Mouse (Mus musculus) cortical plate, adult 2 months (tissue): Measurements from ENCODE around the gene Btg3.

Experiments used
- CTCF ChIP-seq: fragments of 200-500 bp; IDR thresholded peaks from 2 replicates; pipeline ENCODE4 v1.5.1; 2011; ENCODE audit warnings: mild to moderate bottlenecking, control low read depth, low read length; ENCODE audit not compliant: insufficient read depth; ENCODE audit errors: extremely low read depth
- POLR2A ChIP-seq: fragments of 200-500 bp; IDR thresholded peaks from 2 replicates; pipeline ENCODE4 v1.6.1; 2011; ENCODE audit warnings: mild to moderate bottlenecking, low read length, control low read depth; ENCODE audit not compliant: insufficient read depth; ENCODE audit errors: extremely low read depth

DNA sequence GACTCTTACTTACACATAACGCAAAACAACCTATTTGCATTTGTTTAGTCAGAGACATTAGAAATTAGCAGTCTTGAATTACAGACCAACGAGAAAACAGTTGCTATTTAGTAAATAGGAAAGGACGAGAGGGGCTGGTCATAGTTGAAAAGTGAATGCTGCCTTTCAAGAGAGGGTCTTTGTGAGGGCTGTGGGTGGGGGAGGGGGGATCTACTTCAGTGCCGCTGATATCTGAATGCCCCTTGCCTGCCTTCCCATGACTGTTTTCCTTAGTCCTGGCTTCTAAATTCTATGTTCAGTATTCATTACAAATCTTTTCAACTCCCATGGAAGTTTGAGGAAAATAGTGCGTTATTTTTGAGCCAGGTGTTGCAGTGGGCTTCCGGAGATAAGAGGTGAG, 63.0 kb downstream of the Btg3 start:
- TF ChIP-seq CTCF (no peak), POLR2A (no peak)
